Mouse (Mus musculus): ENCODE results near the gene Prelid3b.

- TF ChIP-seq EP300 (IDR thresholded peaks at IDR 0.05) (no peak), CTCF (IDR thresholded peaks at IDR 0.05) (no peak)
These were observed 2.0 kb downstream of the Prelid3b start for GRCm38 (mm10) chr2:174470786-174471405.

Measured in lung, postnatal 0 days (tissue).